Mouse (Mus musculus) lung, embryonic 16.5 days (tissue): ENCODE measurements around the gene Gm28308. TPM values are rescaled to one million over a fixed set of nuclear protein-coding genes. Genes with fewer than 3 reads are reported as not detected.

Source experiments
- ATAC-seq: fragments of 200-750 bp; cut with Nextera tagmentation; 2 replicates; pipeline ENCODE4 v1.8.0; 2017; ENCODE audit warnings: low read depth, mild to moderate bottlenecking, moderate library complexity
- H3K27ac ChIP-seq: fragments of 300-500 bp; sonication (generic); 2 replicates; pipeline ENCODE4 v1.5.1; 2014; ENCODE audit warnings: mild to moderate bottlenecking, control low read depth, low read length
- H3K27me3 ChIP-seq: fragments of 300-500 bp; sonication (generic); 2 replicates; pipeline ENCODE4 v1.6.1; 2014; ENCODE audit warnings: low read depth, low read length, mixed read lengths; ENCODE audit not compliant: control insufficient read depth, insufficient read depth
- H3K36me3 ChIP-seq: fragments of 300-500 bp; sonication (generic); 2 replicates; pipeline ENCODE4 v1.6.1; 2014; ENCODE audit warnings: low read length; ENCODE audit not compliant: control insufficient read depth, insufficient read depth
- H3K4me1 ChIP-seq: fragments of 300-500 bp; sonication (generic); replicated peaks from 2 replicates; pipeline ENCODE4 v1.6.1; 2014; ENCODE audit warnings: low read length, mixed read lengths; ENCODE audit not compliant: control insufficient read depth, insufficient read depth
- H3K4me2 ChIP-seq: fragments of 300-500 bp; sonication (generic); 2 replicates; pipeline ENCODE4 v1.6.1; 2014; ENCODE audit warnings: low read depth, low read length, control low read depth
- H3K4me3 ChIP-seq: fragments of 300-500 bp; sonication (generic); 2 replicates; pipeline ENCODE4 v1.5.1; 2014; ENCODE audit warnings: mild to moderate bottlenecking, low read length, control low read depth
- H3K9ac ChIP-seq: fragments of 300-500 bp; sonication (generic); 2 replicates; pipeline ENCODE4 v1.6.1; 2014; ENCODE audit warnings: low read length, control low read depth
- H3K9me3 ChIP-seq: fragments of 300-500 bp; sonication (generic); 2 replicates; pipeline ENCODE4 v1.6.1; 2016; ENCODE audit warnings: low read length; ENCODE audit not compliant: control insufficient read depth
- WGBS: fragments of 180-500 bp; shearing (Covaris S2); extraction: QIAGEN DNeasy Blood & Tissue Kit; methylation state at CpG from one replicate; pipeline ENCODE4 v1.1.7; 2014; 5-methylcytosine and 5-hydroxymethylcytosine counted together
- polyA plus RNA-seq: library from polyadenylated mRNA; unstranded; fragments of >200 nt; fragmentation: Nextera tagmentation; extraction: Ambion mirVana; gene quantifications from 2 replicates; pipeline ENCODE4 v1.2.1, GENCODE M21; 2015

The Gm28308 gene
- polyA plus RNA-seq, 1 experiment from 2014 or later = not detected

DNA sequence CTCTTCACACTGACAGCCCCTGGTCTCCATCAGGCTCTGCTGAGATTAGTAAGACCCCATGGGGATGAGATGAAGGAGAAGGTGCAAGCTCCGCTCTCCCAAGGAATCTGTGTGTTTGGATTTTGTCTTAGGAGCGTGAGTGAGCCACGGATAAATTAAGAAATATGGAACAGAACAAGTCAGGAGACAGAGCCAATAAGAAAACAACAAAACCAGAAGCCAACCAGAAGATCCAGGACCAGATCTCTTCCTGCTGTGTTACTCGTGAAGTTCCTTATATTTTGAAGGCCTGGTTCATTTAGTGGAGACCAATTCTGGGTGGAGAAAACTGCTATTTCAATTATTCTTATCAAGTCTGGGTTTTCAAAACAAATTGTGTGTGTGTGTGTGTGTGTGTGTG, 61.6 kb downstream of the Gm28308 start:
- Histone ChIP-seq H3K9ac (no peak overlapping the region), H3K4me1 (no peaks in the 10 kb centered on the region; the same call in 1 of the 2 replicates), H3K4me3 (no peak overlapping the region), H3K27me3 (peaks cover 59% of the 10 kb centered on the region), H3K27ac (no peak overlapping the region), H3K9me3 (no peaks in the 10 kb centered on the region), H3K4me2 (no peak overlapping the region), H3K36me3 (no peaks in the 10 kb centered on the region)
- no peak for ATAC-seq
- 58% methylated on average over 4 of the region's 4 CpGs for WGBS

DNA sequence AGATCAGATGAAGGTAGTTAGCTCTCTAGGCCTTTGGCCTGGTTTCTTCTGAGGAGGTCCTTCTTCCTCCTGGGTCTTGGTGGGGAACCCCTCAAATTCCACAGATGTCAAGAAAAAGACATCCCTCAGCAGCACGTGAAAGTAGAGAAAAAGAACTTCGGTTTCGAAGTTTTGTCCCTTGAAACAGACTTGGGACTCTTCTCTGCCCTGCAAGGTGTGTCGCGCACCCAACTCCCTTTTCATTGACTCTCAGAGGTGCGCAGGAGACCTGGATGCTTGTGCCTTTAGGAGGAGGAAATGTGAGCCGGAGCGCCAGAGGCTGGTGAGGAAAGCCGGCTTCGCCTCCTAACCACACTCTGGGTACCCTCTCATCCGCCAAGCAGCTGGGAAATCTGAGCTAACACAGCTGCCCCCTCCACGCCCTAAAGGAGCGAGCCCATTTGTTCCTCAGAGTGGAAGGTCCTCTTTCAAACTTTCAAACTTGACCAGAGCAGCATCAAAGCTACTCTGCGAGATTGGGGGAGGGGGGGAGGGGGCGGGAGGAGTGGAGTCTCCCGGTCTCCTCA, 62.7 kb downstream of the Gm28308 start:
- Histone ChIP-seq H3K9me3 (no peaks in the 10 kb centered on the region), H3K36me3 (no peaks in the 10 kb centered on the region), H3K27me3 (peaks cover 48% of the 10 kb centered on the region), H3K4me2 (peak overlapping the region; percentile 39), H3K27ac (no peak overlapping the region), H3K4me3 (peak overlapping the region; percentile 19; the same call in 1 of the 2 replicates), H3K4me1 (no peaks in the 10 kb centered on the region; the same call in 1 of the 2 replicates), H3K9ac (no peak overlapping the region)
- 7% methylated on average over 16 of the region's 16 CpGs for WGBS
- peak; percentile 47; the same call in 1 of the 2 replicates for ATAC-seq

DNA sequence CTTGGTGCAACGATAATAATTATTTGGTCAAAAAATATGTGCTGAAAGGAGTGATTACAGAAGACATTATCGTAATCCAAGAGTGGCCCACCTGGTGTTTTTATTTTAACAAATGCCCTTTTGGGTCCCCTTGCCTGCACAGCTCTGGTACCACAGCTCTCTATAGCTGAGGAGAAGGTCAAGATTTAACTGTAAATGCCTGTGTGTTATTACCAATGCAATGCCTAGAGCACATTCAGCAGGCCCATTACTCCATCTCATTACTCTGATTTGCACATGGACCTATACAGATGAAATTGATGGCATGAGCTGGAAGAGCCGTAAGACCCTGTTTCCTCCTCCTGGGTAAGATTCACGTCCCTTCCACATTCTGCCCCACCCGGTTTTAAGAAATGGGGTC, 74.0 kb downstream of the Gm28308 start:
- H3K36me3 ChIP-seq = no peaks in the 10 kb centered on the region
- no peaks in the 10 kb centered on the region for H3K4me1 ChIP-seq
- no peak overlapping the region for H3K27ac ChIP-seq
- ATAC-seq = no peak
- H3K27me3 ChIP-seq = no peaks in the 10 kb centered on the region; the same call in 1 of the 2 replicates
- 82% methylated on average over 5 of the region's 5 CpGs for WGBS
- H3K4me3 ChIP-seq = no peak overlapping the region
- no peak overlapping the region for H3K9ac ChIP-seq
- H3K4me2 ChIP-seq = no peak overlapping the region
- no peaks in the 10 kb centered on the region for H3K9me3 ChIP-seq

DNA sequence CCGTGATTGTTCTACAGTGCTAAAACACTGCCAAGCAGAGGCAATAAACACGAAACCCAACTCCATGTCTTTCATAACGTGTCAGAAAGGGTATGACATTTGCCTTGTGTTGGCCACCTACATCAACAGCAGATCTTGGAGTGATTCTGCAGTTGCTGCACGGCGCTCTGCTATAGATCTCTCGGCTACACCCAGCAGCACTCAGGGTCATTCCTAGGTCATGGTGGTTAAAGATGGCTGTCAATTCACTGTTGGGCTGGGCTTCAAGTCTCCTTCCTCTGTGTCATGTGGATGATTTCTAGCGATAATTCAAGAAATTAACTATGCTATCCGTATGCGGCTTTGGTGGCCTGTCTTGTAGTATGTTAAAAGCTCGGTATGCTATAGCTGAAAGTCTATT, 74.6 kb downstream of the Gm28308 start:
- 59% methylated on average over 10 of the region's 10 CpGs for WGBS
- H3K27me3 ChIP-seq = no peaks in the 10 kb centered on the region; the same call in 1 of the 2 replicates
- no peaks in the 10 kb centered on the region for H3K4me1 ChIP-seq
- H3K36me3 ChIP-seq = no peaks in the 10 kb centered on the region
- no peak for ATAC-seq
- H3K9me3 ChIP-seq = no peaks in the 10 kb centered on the region
- H3K9ac ChIP-seq = no peak overlapping the region
- H3K4me3 ChIP-seq = no peak overlapping the region
- no peak overlapping the region for H3K27ac ChIP-seq
- H3K4me2 ChIP-seq = no peak overlapping the region

DNA sequence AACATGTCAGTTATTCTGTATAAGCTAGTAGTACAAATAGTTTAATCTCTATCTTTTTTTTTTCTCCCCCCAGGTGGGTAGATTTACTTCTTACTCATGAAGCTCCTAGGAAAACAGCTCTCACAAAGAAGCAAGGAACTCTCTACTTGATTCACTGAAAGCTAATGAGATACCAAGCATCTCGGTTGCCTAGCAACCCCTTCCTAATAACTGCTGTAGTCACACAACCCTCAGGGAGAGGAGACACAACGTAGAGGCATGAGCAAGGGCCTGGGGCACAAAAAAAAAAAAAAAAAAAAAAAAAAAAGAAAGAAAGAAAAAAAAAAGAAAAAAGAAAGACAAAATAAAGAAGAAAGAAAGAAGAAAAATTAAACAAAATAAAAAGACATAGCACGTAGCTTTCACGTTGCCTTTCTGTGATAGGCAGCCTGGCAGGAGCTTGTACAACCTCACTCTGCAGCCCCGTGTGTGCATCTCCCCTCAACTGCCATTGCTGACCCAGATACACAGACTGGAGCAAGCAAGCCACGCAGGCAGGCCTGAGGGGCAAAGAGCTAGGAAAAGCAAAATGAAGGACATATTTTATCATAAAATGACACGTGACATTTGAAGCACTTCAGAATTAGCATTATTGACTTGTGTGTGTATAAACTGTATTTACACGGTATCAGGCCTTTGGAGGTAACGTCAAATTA, 75.2 kb downstream of the Gm28308 start:
- no peak overlapping the region for H3K4me3 ChIP-seq
- H3K9ac ChIP-seq = no peak overlapping the region
- H3K4me1 ChIP-seq = no peaks in the 10 kb centered on the region
- H3K9me3 ChIP-seq = no peaks in the 10 kb centered on the region
- no peaks in the 10 kb centered on the region for H3K36me3 ChIP-seq
- H3K4me2 ChIP-seq = no peak overlapping the region
- WGBS = 63% methylated on average over 9 of the region's 9 CpGs
- no peak overlapping the region for H3K27ac ChIP-seq
- ATAC-seq = no peak
- no peaks in the 10 kb centered on the region; the same call in 1 of the 2 replicates for H3K27me3 ChIP-seq

DNA sequence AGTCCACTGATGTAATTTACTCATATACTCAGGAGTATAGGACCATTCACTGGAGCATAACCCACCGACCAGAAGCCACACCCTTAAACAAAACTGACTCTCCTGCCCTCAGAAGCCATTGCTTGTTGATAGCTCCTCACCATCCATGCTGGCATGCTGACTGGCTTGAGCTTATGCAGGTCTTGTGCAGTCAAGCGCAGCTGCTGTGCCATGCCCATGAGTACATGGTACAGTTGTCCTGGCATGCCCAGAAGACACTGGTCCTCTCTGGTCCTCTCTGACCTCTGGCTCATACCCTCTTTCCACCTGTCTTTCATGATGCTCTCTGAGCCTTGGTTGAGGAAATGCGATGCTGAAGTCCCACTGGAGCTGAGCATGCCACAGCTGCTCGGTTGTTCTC, 89.5 kb downstream of the Gm28308 start:
- H3K27ac ChIP-seq = no peak overlapping the region
- no peaks in the 10 kb centered on the region for H3K4me1 ChIP-seq
- WGBS = 67% methylated on average over 4 of the region's 4 CpGs
- no peak for ATAC-seq
- H3K4me2 ChIP-seq = no peak overlapping the region
- H3K27me3 ChIP-seq = peaks cover 11% of the 10 kb centered on the region
- peaks cover 6% of the 10 kb centered on the region; the same call in 1 of the 2 replicates for H3K9me3 ChIP-seq
- no peak overlapping the region for H3K4me3 ChIP-seq
- no peaks in the 10 kb centered on the region for H3K36me3 ChIP-seq
- H3K9ac ChIP-seq = no peak overlapping the region

DNA sequence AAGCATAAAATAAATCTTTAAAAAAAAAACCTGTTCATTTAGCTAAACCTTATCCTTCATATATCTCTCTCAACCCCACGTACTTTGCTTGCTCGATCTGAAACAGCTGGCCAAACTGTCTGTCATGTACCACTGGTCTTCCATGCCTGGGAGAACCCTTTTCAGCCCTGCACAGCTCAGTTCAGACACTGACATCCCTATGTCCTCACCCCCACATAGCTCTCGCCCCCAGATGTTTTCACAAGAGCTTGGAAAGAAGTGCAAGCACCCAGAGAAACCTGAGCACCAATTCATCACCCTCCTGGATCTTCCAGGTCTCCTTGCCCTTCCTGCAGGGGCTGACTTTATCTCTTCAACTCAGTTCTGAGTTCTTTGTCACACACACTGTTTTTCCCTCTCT, 92.0 kb downstream of the Gm28308 start:
- no peak overlapping the region for H3K9ac ChIP-seq
- WGBS = 47% methylated on average over 3 of the region's 3 CpGs
- no peaks in the 10 kb centered on the region for H3K9me3 ChIP-seq
- H3K4me2 ChIP-seq = no peak overlapping the region
- H3K4me1 ChIP-seq = no peaks in the 10 kb centered on the region
- H3K27me3 ChIP-seq = peaks cover 11% of the 10 kb centered on the region
- no peak overlapping the region for H3K4me3 ChIP-seq
- H3K27ac ChIP-seq = no peak overlapping the region
- H3K36me3 ChIP-seq = no peaks in the 10 kb centered on the region
- no peak for ATAC-seq

DNA sequence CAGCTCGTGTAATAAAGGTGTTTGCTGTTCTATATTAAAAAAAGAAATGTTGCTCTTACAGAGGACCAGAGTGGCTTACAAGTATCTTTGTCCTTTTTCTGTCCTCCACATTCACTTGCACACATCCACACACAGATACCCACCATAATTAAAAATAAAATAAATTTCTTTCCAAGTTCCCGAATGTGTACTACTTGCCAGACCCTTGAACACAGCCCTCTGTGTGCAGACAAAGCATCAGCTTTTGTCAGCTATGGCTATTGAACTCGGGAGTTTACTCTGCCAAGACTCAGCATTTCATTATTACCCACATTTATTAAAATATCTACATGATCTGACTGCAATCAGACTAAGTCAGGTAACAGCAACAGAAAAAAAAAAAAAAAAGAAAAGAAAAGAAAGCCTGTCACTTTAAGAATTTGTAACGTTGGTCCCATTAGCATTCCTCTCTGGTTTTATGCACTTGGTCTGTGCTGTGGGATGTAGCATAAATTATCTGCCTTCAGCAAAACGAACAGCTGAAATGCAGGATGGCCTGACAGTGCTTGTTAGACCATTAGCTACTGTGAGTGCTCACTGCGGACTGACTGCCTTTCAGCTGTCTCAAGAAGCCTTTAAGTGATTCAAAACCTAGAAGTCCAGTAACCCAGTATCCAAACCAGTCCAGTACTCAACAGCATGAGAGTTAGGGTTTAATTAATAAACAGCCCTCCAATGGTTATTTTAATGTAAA, 94.1 kb downstream of the Gm28308 start:
- no peaks in the 10 kb centered on the region for H3K36me3 ChIP-seq
- no peak for ATAC-seq
- peaks cover 14% of the 10 kb centered on the region for H3K27me3 ChIP-seq
- no peak overlapping the region for H3K27ac ChIP-seq
- no peaks in the 10 kb centered on the region for H3K9me3 ChIP-seq
- no peak overlapping the region for H3K4me3 ChIP-seq
- peaks cover 4% of the 10 kb centered on the region; the same call in 1 of the 2 replicates for H3K4me1 ChIP-seq
- H3K9ac ChIP-seq = no peak overlapping the region
- no peak overlapping the region for H3K4me2 ChIP-seq
- 27% methylated on average over 6 of the region's 6 CpGs for WGBS

DNA sequence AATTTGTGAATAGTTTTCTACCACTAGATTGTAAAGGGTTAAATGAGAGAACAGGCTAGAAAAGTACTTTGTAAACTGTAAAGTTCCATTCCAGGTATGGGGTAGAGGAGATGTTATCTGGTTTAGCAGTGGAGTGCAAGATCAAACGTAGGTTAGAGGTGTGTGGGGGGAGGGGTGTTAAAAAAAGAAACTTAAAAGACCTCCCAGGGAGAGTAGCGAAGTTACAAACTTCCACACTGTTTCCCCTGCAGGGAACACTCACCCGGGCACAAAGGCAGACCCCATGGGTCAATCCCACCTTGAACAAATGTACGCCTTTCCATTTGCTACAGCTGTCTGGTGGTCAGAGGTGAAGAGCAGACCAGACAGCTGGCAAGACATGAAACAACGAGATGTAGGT, 97.2 kb downstream of the Gm28308 start:
- H3K27ac ChIP-seq = no peak overlapping the region
- no peaks in the 10 kb centered on the region for H3K36me3 ChIP-seq
- H3K4me1 ChIP-seq = peaks cover 8% of the 10 kb centered on the region; the same call in 1 of the 2 replicates
- no peak overlapping the region for H3K4me3 ChIP-seq
- WGBS = 20% methylated on average over 5 of the region's 5 CpGs
- no peak overlapping the region for H3K4me2 ChIP-seq
- no peaks in the 10 kb centered on the region for H3K9me3 ChIP-seq
- peaks cover 15% of the 10 kb centered on the region for H3K27me3 ChIP-seq
- no peak overlapping the region for H3K9ac ChIP-seq
- ATAC-seq = no peak
